Mouse (Mus musculus): ENCODE results near the gene Gm45711. TPM values are rescaled to one million over a fixed set of nuclear protein-coding genes. Genes with fewer than 3 reads are reported as not detected.
A peak's percentile ranks its signal among the peaks of the same experiment; 100 is the strongest.

Gm45711 gene
- polyA plus RNA-seq, 1 experiment = not detected

DNA sequence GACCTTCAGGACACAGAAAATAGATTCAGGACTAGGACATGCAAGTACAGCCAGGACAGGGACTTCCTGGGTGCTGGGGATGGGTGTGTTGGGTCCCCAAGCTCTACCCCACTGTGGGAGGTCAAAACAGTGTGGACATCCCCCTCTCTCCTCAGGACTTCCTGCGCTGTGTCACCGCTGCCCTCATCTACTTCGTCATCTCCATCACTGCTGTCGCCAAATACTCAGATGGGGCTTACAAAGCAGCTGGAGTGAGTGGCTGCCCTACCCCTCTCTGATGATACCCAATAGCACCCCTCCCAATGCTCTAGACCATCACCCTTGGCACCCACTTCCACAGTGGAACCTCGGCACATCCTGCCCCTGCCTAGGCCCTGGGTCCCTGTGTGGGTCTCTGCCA lies 34.7 kb upstream of the Gm45711 start:
- Histone ChIP-seq H3K36me3 (ENCODE audit: control insufficient read depth, insufficient read depth, low read length) (no peaks in the 10 kb centered on the region), H3K27ac (ENCODE audit: control insufficient read depth, insufficient read depth, low read length) (no peak overlapping the region), H3K4me1 (replicated peaks; ENCODE audit: control insufficient read depth, insufficient read depth, low read length) (peaks cover 13% of the 10 kb centered on the region), H3K4me3 (ENCODE audit: control insufficient read depth, insufficient read depth, low read length) (no peak overlapping the region), H3K27me3 (ENCODE audit: control insufficient read depth, insufficient read depth, low read length) (no peaks in the 10 kb centered on the region)
- no peak for DNase-seq
- TF ChIP-seq CTCF (IDR thresholded peaks at IDR 0.05; ENCODE audit: borderline replicate concordance, control insufficient read depth, extremely low read depth, insufficient read depth, low read length, poor library complexity) = no peak
- WGBS = 94% methylated on average over 5 of the region's 5 CpGs

DNA sequence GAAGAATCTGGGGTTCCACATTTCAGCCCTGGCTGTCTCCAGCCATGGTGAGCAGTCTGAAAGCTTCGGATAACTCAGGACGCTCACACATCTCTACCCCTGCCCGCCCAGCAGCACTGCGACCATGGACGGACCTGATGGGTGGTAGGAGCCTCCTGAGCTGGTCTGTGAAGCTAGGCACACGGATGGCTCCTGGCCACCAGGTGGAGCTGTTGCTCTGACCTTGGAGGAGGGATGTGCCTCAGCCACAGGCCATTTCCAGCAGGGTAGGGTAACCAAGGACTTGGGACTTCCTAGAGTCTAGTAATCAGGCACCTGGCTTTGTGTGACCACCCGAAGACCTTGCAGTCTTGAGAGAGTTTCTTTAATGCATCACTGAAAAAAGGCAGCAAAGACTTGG lies 34.1 kb upstream of the Gm45711 start:
- H3K4me1 ChIP-seq (replicated peaks; ENCODE audit: control insufficient read depth, insufficient read depth, low read length) = peaks cover 17% of the 10 kb centered on the region
- no peak overlapping the region for H3K4me3 ChIP-seq (ENCODE audit: control insufficient read depth, insufficient read depth, low read length)

DNA sequence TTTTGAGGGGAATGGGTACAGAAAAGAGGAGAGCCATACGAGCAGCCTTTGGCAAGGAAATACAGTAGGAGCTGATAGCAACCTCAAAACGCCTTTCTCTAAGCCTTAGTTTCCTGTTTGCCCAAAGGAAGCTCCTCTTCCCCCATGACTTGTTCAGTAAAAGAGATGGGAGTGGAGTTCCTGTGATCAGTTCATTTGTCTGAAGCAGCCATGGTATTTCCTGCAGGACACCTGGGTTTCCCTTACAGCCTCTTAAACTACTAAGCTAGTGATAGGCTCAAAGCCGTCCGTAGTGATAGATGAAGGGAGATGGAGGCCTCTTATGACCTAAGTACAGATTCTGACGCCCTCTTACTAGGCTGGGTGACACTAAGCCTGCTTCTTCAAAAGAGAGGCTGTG lies 32.5 kb upstream of the Gm45711 start:
- WGBS = 80% methylated on average over 5 of the region's 5 CpGs
- H3K27me3 ChIP-seq (ENCODE audit: control insufficient read depth, insufficient read depth, low read length) = no peaks in the 10 kb centered on the region
- TF ChIP-seq POLR2A (IDR thresholded peaks at IDR 0.05; ENCODE audit: control insufficient read depth, extremely low read depth, insufficient read depth, low read length, poor library complexity) (no peak), CTCF (IDR thresholded peaks at IDR 0.05; ENCODE audit: borderline replicate concordance, control insufficient read depth, extremely low read depth, insufficient read depth, low read length, poor library complexity) (no peak)
- no peak overlapping the region for H3K4me3 ChIP-seq (ENCODE audit: control insufficient read depth, insufficient read depth, low read length)
- no peak for DNase-seq
- H3K4me1 ChIP-seq (replicated peaks; ENCODE audit: control insufficient read depth, insufficient read depth, low read length) = peaks cover 17% of the 10 kb centered on the region
- no peaks in the 10 kb centered on the region for H3K36me3 ChIP-seq (ENCODE audit: control insufficient read depth, insufficient read depth, low read length)
- no peak overlapping the region for H3K27ac ChIP-seq (ENCODE audit: control insufficient read depth, insufficient read depth, low read length)

More for the DNA sequence above, 34.1 kb upstream of the Gm45711 start:
- Histone ChIP-seq H3K36me3 (ENCODE audit: control insufficient read depth, insufficient read depth, low read length) (no peaks in the 10 kb centered on the region), H3K27ac (ENCODE audit: control insufficient read depth, insufficient read depth, low read length) (no peak overlapping the region), H3K27me3 (ENCODE audit: control insufficient read depth, insufficient read depth, low read length) (no peaks in the 10 kb centered on the region)
- DNase-seq = peak; percentile 83
- 31% methylated on average over 7 of the region's 7 CpGs for WGBS
- TF ChIP-seq POLR2A (IDR thresholded peaks at IDR 0.05; ENCODE audit: control insufficient read depth, extremely low read depth, insufficient read depth, low read length, poor library complexity) (no peak), CTCF (IDR thresholded peaks at IDR 0.05; ENCODE audit: borderline replicate concordance, control insufficient read depth, extremely low read depth, insufficient read depth, low read length, poor library complexity) (peak; percentile 87)

DNA sequence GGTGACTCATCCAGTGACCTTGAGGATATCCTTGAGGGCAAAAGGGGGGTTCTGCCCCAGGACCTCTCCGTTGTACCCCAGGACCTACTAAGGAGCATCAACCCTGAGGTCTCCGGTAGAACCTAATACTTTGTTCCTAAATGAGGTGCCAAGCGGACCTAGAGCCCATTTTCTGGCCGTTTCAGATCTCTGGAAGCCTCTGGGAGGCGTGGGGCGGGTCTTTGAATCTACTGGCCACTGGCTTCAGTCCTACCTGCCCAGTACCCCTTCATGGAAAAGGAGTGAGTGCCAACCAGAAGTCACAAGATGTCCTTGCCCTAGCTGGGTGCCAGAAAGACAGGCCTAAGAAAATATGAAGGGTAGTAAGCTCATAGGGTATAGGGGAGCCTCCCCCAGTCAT lies 31.8 kb upstream of the Gm45711 start:
- Histone ChIP-seq H3K4me3 (ENCODE audit: control insufficient read depth, insufficient read depth, low read length) (no peak overlapping the region), H3K36me3 (ENCODE audit: control insufficient read depth, insufficient read depth, low read length) (no peaks in the 10 kb centered on the region), H3K27me3 (ENCODE audit: control insufficient read depth, insufficient read depth, low read length) (no peaks in the 10 kb centered on the region), H3K27ac (ENCODE audit: control insufficient read depth, insufficient read depth, low read length) (no peak overlapping the region), H3K4me1 (replicated peaks; ENCODE audit: control insufficient read depth, insufficient read depth, low read length) (peaks cover 17% of the 10 kb centered on the region)
- TF ChIP-seq POLR2A (IDR thresholded peaks at IDR 0.05; ENCODE audit: control insufficient read depth, extremely low read depth, insufficient read depth, low read length, poor library complexity) = no peak
- TF ChIP-seq CTCF (IDR thresholded peaks at IDR 0.05; ENCODE audit: borderline replicate concordance, control insufficient read depth, extremely low read depth, insufficient read depth, low read length, poor library complexity) = no peak
- DNase-seq = no peak
- 87% methylated on average over 6 of the region's 6 CpGs for WGBS

DNA sequence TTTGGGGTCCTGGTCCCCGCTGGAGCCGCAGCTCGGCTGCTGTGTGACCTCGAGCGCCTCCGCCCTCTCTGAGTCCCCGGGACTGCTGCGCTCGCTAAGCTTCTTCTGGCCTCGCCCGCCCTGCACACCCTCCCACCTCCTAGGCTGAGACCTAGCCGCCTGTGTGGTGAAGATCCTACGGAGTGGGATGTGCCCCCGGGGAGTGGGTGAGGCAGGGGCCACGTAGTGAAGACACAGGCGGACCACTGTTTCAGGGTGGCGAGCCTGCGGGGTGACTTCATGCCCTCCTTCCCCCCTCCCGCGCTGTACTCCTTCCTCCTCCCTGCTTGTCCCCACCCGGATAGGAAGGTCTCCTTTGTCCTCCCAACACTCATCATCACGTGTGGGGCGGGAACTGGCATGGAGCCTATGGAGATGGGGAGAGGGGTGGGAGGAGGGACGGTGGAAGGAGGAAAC lies 31.3 kb upstream of the Gm45711 start:
- H3K4me3 ChIP-seq (ENCODE audit: control insufficient read depth, insufficient read depth, low read length) = peak overlapping the region; percentile 52
- WGBS = 5% methylated on average over 24 of the region's 24 CpGs
- H3K36me3 ChIP-seq (ENCODE audit: control insufficient read depth, insufficient read depth, low read length) = no peaks in the 10 kb centered on the region
- TF ChIP-seq POLR2A (IDR thresholded peaks at IDR 0.05; ENCODE audit: control insufficient read depth, extremely low read depth, insufficient read depth, low read length, poor library complexity) (no peak), CTCF (IDR thresholded peaks at IDR 0.05; ENCODE audit: borderline replicate concordance, control insufficient read depth, extremely low read depth, insufficient read depth, low read length, poor library complexity) (no peak)
- no peak for DNase-seq
- peaks cover 17% of the 10 kb centered on the region for H3K4me1 ChIP-seq (replicated peaks; ENCODE audit: control insufficient read depth, insufficient read depth, low read length)
- H3K27ac ChIP-seq (ENCODE audit: control insufficient read depth, insufficient read depth, low read length) = no peak overlapping the region
- no peaks in the 10 kb centered on the region for H3K27me3 ChIP-seq (ENCODE audit: control insufficient read depth, insufficient read depth, low read length)

DNA sequence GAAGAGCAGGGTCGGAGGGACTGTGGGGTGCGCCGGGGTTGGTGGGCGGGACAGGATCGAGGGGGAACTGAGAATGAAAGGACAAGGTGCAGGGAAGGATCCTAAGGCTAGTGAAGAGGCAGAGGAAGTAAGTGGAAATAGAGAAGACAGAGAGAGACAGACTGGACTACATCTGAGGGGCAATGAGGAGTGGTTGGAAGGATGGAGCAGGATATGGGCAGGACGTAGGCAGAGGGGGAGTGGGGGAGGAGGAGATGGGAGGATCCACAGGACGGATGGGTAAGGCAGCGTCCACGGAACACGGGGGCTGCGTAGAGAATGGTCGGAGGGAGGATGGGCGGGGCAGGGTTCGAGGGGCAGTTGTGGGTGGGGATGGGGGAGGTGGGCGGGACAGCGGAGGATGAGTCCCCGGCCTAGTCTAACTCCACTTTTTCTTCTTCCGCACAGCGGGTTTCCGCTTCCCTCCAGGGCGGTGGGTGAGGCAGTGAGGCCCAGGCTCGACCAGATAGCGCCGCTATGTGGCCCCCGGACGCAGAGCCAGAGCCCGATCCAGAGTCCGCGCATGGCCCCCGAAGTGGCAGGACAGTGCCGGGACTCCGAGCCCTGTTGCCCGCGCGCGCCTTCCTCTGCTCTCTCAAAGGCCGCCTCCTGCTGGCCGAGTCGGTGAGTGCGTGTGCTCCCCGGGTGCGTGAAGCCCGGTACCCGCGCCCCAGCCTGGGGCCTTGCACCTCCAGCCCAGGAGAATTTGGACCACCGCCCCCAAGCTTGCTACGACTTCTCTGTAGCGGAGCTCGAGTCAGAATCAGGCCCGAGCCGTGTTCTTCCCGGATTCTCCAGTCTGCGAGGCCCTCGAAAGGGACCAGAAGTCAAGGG lies 30.6 kb upstream of the Gm45711 start:
- H3K27me3 ChIP-seq (ENCODE audit: control insufficient read depth, insufficient read depth, low read length) = no peaks in the 10 kb centered on the region
- 1% methylated on average over 52 of the region's 54 CpGs for WGBS
- peak overlapping the region; percentile 52 for H3K4me3 ChIP-seq (ENCODE audit: control insufficient read depth, insufficient read depth, low read length)
- H3K4me1 ChIP-seq (replicated peaks; ENCODE audit: control insufficient read depth, insufficient read depth, low read length) = peaks cover 17% of the 10 kb centered on the region
- DNase-seq = peak; percentile 82
- H3K27ac ChIP-seq (ENCODE audit: control insufficient read depth, insufficient read depth, low read length) = no peak overlapping the region
- H3K36me3 ChIP-seq (ENCODE audit: control insufficient read depth, insufficient read depth, low read length) = no peaks in the 10 kb centered on the region
- no peak for TF ChIP-seq POLR2A (IDR thresholded peaks at IDR 0.05; ENCODE audit: control insufficient read depth, extremely low read depth, insufficient read depth, low read length, poor library complexity)
- peak; percentile 85; the same call in 1 of the 2 replicates for TF ChIP-seq CTCF (IDR thresholded peaks at IDR 0.05; ENCODE audit: borderline replicate concordance, control insufficient read depth, extremely low read depth, insufficient read depth, low read length, poor library complexity)
